ENCODE assay signal across 13 mouse cellular contexts in the genomic region with DNA sequence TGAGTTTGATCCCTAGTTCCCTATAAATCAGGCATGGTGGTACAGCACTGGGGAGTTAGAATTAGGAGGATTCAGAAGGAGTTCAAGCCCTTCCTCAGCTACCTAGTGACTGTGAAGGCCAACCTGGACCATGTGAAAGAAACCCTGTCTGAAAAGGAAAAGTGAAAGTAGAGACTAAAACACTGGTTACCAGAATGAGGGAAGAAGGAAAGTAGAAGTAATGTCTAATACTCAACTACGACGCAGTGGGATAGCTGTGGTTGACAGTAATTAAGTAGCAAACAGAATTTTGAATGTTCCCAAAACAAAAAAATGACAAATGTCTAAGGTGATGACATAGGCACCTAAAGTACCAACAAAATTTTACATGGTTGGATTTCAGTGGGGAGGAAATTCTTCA. TPM values are rescaled to one million over a fixed set of nuclear protein-coding genes. Genes with fewer than 3 reads are reported as not detected.
DNase-seq lines count a peak whose midpoint lies in the region; ATAC-seq and TF ChIP-seq lines count a peak whose summit lies in the region.
"Had no signal": no experiment of that assay in that cellular context is flagged by ENCODE, and none has a peak within 500 bp of the region (broad histone marks: within the 10 kb centered on the region; RNA-seq: fewer than 3 reads in every experiment).

No protein-coding gene starts in this region.

- no peaks in the 10 kb centered on the region for H3K36me3 ChIP-seq in liver, adult 2 months (ENCODE audit: control insufficient read depth, insufficient read depth, low read length)
- H3K36me3 ChIP-seq in hindbrain, embryonic 15.5 days = no peaks in the 10 kb centered on the region
- no peaks in the 10 kb centered on the region for H3K36me3 ChIP-seq in midbrain, embryonic 15.5 days (replicated peaks)
- peaks cover 32% of the 10 kb centered on the region for H3K36me3 ChIP-seq in limb, embryonic 10.5 days

- 27% methylated on average over 2 of the region's 2 CpGs for WGBS in liver, adult 2 months
- WGBS in hindbrain, embryonic 15.5 days = 93% methylated on average over 2 of the region's 2 CpGs
- 96% methylated on average over 2 of the region's 2 CpGs for WGBS in midbrain, embryonic 15.5 days
- WGBS in limb, embryonic 10.5 days = 99% methylated on average over 2 of the region's 2 CpGs

- H3K4me1 ChIP-seq in liver, adult 2 months (ENCODE audit: control insufficient read depth, insufficient read depth, low read length) = peaks cover 6% of the 10 kb centered on the region
- H3K4me1 ChIP-seq in hindbrain, embryonic 15.5 days (replicated peaks) = peaks cover 38% of the 10 kb centered on the region
- H3K4me1 ChIP-seq in midbrain, embryonic 15.5 days = peaks cover 36% of the 10 kb centered on the region
- peaks cover 40% of the 10 kb centered on the region for H3K4me1 ChIP-seq in limb, embryonic 10.5 days

- no peaks in the 10 kb centered on the region for H3K9me3 ChIP-seq in hindbrain, embryonic 15.5 days
- no peaks in the 10 kb centered on the region for H3K9me3 ChIP-seq in midbrain, embryonic 15.5 days
- no peaks in the 10 kb centered on the region for H3K9me3 ChIP-seq in limb, embryonic 10.5 days (replicated peaks)
- H3K9me3 ChIP-seq: heart, embryonic 12.5 days had no signal

- TF ChIP-seq POLR2A in liver, adult 2 months (IDR thresholded peaks at IDR 0.05; ENCODE audit: extremely low read depth, insufficient read depth, low read length) = no peak

- no peak for TF ChIP-seq CTCF in liver, adult 2 months (IDR thresholded peaks at IDR 0.05; ENCODE audit: low read depth, low read length)

- no peaks in the 10 kb centered on the region for H3K27me3 ChIP-seq in liver, adult 2 months (ENCODE audit: control insufficient read depth, insufficient read depth, low read length)
- no peaks in the 10 kb centered on the region for H3K27me3 ChIP-seq in hindbrain, embryonic 15.5 days
- no peaks in the 10 kb centered on the region for H3K27me3 ChIP-seq in midbrain, embryonic 15.5 days (replicated peaks)
- no peaks in the 10 kb centered on the region for H3K27me3 ChIP-seq in limb, embryonic 10.5 days (ENCODE audit: low read depth, poor library complexity, severe bottlenecking)
- H3K27me3 ChIP-seq: heart, embryonic 12.5 days had no signal

- H3K4me3 ChIP-seq in liver, adult 2 months (ENCODE audit: insufficient read depth, low read depth, low read length) = no peak overlapping the region
- H3K4me3 ChIP-seq in hindbrain, embryonic 15.5 days = no peak overlapping the region
- H3K4me3 ChIP-seq in midbrain, embryonic 15.5 days = no peak overlapping the region
- no peak overlapping the region for H3K4me3 ChIP-seq in limb, embryonic 10.5 days
- H3K4me3 ChIP-seq: heart, embryonic 12.5 days had no signal

- DNase-seq in liver, adult 2 months (ENCODE audit: extremely low read depth, low read depth, low spot score) = peak; percentile 39
- DNase-seq in liver = no peak
- no peak for DNase-seq in limb, embryonic 10.5 days (ENCODE audit: low spot score)
- no peak for DNase-seq in layer of hippocampus, postnatal 36 days
- DNase-seq in heart, adult 18-20 months = no peak
- DNase-seq: adrenal gland, postnatal 14 days; cerebellum, adult 9-11 months; right cerebral cortex, postnatal 14 days had no signal

- ATAC-seq in CD4-positive, CD25-positive, alpha-beta regulatory T cell, adult 4 months = peak; percentile 75
- no peak for ATAC-seq in hindbrain, embryonic 15.5 days (ENCODE audit: low FRiP score, low read depth)
- ATAC-seq in midbrain, embryonic 15.5 days (replicated peaks) = no peak

- no peak overlapping the region for H3K27ac ChIP-seq in liver, adult 2 months (replicated peaks; ENCODE audit: insufficient read depth, low read depth, low read length)
- no peak overlapping the region for H3K27ac ChIP-seq in hindbrain, embryonic 15.5 days (replicated peaks)
- no peak overlapping the region for H3K27ac ChIP-seq in midbrain, embryonic 15.5 days
- no peak overlapping the region for H3K27ac ChIP-seq in limb, embryonic 10.5 days
- H3K27ac ChIP-seq: kidney, postnatal 0 days had no signal

- no peak overlapping the region for H3K9ac ChIP-seq in liver, adult 2 months (ENCODE audit: low read depth, low read length)
- no peak overlapping the region for H3K9ac ChIP-seq in hindbrain, embryonic 15.5 days
- H3K9ac ChIP-seq in midbrain, embryonic 15.5 days = no peak overlapping the region
- H3K9ac ChIP-seq: heart, embryonic 12.5 days had no signal

- peak overlapping the region; percentile 54; the same call in 1 of the 2 replicates for H3K4me2 ChIP-seq in hindbrain, embryonic 15.5 days
- peak overlapping the region; percentile 48; the same call in 1 of the 2 replicates for H3K4me2 ChIP-seq in midbrain, embryonic 15.5 days
- H3K4me2 ChIP-seq: heart, embryonic 12.5 days had no signal

- H3K79me2 ChIP-seq in liver, adult 2 months (ENCODE audit: control insufficient read depth, insufficient read depth, low read length) = no peaks in the 10 kb centered on the region; the same call in 1 of the 2 replicates

RNA-seq across cellular contexts. Expression of a gene that starts 5.0 kb away (rescaled TPM):
- total RNA-seq in liver, adult 2 months (2014; rRNA removed) = 7.9 and 9.3 TPM in 2 replicates
- polyA plus RNA-seq in liver, adult 2 months (2012; rRNA removed) = 1.6 and 1.9 TPM in 2 replicates
- polyA plus RNA-seq in CD4-positive, CD25-positive, alpha-beta regulatory T cell, adult 4 months (2017; shearing (Covaris generic)) = 10 to 100 TPM; 20.0 to 21.0 TPM
- 19.2 and 20.7 TPM in 2 replicates for polyA plus RNA-seq in hindbrain, embryonic 15.5 days (2015; fragmentation: Nextera tagmentation; extraction: Ambion mirVana)
- 24.7 and 25.6 TPM in 2 replicates for polyA plus RNA-seq in midbrain, embryonic 15.5 days (2015; fragmentation: Nextera tagmentation; extraction: Ambion mirVana)
- polyA plus RNA-seq in limb, embryonic 10.5 days (2016; fragmentation: Nextera tagmentation; extraction: Ambion mirVana) = 10.5 and 16.2 TPM in 2 replicates
- 10 to 100 TPM; 28.1 to 30.0 TPM for total RNA-seq in layer of hippocampus, postnatal 36 days (2021)
- total RNA-seq in heart, adult 18-20 months (2021) = 1 to 10 TPM; 9.5 to 9.8 TPM
